Mouse (Mus musculus): ENCODE measurements at regions not wholly inside any gene's neighbourhood (a gene's known extent, or its start where the extent isn't known, plus 50 kb on each side); places are given as distances from the start of the nearest gene placed in this dataset.

DNA sequence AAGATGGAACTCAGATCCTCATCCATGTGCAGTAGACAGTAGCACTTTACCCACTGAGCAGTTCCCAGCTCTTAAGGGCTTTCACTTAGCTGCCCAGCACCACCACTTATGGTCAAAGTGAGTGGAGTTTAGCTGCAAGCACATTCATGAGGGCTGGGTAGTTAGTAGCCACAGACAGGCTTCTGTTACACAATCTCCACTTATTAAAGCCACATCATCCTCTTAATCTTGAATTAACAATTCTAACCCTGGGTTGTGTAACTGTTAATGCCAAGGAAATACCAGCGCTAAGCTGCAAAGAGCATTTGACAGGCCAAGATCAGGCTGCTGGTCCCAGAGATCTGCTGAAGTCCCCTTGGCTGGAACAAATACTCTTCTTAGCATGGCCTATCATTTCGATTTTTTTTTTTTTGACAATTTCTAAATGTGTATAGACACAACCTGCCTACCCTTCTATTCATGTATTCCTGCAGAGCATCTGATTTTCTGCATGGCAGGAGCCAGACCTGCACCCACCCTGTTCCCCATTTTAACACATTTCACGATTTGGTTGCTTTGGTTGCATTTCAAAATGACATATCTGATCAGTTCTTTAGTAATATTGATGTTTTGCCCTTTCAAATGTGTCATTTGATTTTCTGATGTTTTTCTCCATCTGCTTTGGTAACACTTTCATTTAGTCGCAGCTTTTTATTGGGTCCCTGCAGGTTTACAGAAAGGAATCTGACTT, 500.2 kb upstream of the Plxna2 start:
- TF ChIP-seq CTCF (conservative IDR thresholded peaks at IDR 0.05; ENCODE audit: low read length) (no peak), POU5F1 (IDR thresholded peaks at IDR 0.05; ENCODE audit: borderline replicate concordance, low read length) (no peak), NANOG (IDR thresholded peaks at IDR 0.05; ENCODE audit: borderline replicate concordance, low read length) (no peak)

Measured in E14TG2a.4 (cell line).